Mouse (Mus musculus) granulocyte monocyte progenitor cell, adult 5-6 weeks (primary cell): ENCODE data around the gene Cntfr. TPM values are rescaled to one million over a fixed set of nuclear protein-coding genes. Genes with fewer than 3 reads are reported as not detected.

ENCODE experiments used
- ATAC-seq: replicated peaks from 2 replicates; pipeline ENCODE4 v1.8.0; 2016; ENCODE audit warnings: mild to moderate bottlenecking, moderate TSS enrichment, inconsistent platforms; ENCODE audit not compliant: poor library complexity, severe bottlenecking
- total RNA-seq, 2 experiments: library from RNA; stranded (forward) in 1 of 2; stranded (reverse) in 1 of 2; fragments of 200-712, 200-1000 nt in 1 of 2; fragments of >200 nt in 1 of 2; fragmentation: Nextera tagmentation in 1 of 2; gene quantifications; 2 replicates each; pipeline ENCODE4 v1.2.3; 2014 to 2017

The Cntfr gene
- total RNA-seq, 2 experiments from 2014 or later: not detected

DNA sequence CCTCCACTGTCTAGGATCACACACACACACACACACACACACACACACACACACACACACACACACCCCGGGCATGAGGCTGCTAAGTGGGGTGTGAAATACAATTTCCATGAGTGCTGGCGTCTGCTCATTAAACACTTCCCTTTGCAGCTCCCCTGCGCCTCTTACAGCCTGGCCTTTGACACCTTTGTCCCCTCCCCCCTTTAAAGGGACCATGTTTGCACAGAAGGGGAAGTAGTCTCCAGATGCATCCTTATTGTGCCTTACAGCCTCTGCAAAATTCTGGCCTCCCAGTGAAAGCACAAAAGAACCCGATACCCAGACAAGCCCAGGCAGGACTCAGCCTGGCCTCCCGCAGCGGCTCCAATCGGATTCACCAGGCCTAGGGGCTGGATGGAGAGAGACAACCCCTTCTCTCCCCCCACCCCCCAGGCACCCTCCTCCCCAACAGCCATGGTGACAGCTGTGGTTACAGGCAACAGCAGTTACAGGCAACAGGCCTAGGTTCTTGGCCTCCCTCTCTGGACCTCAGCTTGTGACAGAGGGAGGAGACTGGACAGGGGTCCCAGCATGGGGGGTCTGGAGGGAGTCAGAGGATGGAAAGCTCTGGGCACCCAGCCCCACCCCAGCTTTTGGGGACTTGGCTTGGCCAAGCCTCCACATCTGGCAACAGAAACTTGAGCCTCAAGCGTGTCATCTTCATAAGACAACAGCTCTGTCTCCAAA lies 68.5 kb downstream of the Cntfr start:
- peak; percentile 93 for ATAC-seq

GRCm38 (mm10) chr4:41622071-41622470 lies 74.8 kb downstream of the Cntfr start:
- ATAC-seq: no peak

DNA sequence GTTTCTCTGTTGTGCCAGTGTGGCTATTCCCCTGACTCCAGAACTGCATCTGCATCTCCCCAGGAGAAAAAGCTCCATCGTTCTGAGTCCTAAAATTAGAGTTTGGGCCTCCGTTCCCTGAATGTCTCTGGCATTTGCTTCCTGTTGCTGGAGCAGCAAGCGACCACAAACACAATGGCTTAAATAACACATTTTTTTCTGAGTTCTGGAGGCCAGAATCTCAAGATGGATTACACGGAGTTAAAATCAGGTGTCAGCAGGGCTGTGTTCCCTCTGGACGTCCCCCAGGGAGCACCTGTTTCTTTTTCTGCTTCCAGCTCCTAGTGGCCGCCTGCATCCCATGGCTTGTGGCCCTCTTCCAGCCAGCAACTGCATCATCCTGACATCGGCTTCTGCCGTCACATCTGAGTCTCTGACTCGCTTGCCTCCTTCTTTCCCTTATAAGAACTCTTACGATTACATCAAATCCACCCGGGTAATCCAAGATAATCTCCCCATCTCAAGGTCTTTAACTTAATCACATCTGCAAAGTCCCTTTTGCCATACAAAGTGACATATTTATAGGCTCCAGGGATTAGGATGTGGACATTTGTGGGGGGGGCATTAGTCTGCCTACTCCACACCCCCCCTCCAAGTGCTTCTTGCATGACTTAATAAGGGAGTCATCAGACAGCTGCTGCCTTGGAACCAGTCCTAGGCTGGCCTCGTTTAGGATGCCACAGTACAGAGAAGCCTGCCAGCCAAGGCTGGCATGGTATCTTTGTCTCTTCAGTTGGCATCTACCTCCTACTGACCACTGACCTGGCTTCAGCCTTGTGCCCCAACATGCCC lies 77.8 kb downstream of the Cntfr start:
- no peak for ATAC-seq

- ATAC-seq: no peak
Observed at GRCm38 (mm10) chr4:41615661-41616599, 81.0 kb downstream of the Cntfr start.

- ATAC-seq: peak; percentile 75
Observed at GRCm38 (mm10) chr4:41614156-41614555, 82.7 kb downstream of the Cntfr start.

DNA sequence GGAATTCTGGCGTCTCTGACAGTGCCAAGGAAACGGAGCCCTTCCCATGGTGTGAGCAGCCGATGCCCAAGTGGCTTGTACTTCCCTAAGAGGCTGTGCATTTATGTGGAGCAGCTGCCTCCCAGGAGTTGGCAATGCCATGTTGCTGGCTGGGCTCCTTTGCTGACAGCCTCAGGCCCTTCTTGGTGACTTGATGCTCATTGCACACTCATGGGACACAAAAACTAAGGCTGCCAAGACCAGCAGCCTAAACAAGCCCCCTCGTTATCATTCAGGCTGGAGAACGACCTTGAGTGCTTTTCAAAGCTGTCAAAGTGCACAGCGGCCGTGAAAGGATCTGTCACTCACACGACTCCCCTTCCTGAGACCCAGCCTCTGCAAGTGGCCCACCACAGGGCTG lies 84.7 kb downstream of the Cntfr start:
- no peak for ATAC-seq

- ATAC-seq: no peak
Observed at GRCm38 (mm10) chr4:41610594-41610980, 86.3 kb downstream of the Cntfr start.

GRCm38 (mm10) chr4:41609681-41610593 lies 87.0 kb downstream of the Cntfr start:
- no peak for ATAC-seq

Other genes starting within 250 kb of the Cntfr start
- 23.2 and 35.0 TPM in 2 replicates for gene Kif24, start 232.2 kb downstream of the Cntfr start, total RNA-seq (2014; fragmentation: Nextera tagmentation)
- gene Kif24, start 232.2 kb downstream of the Cntfr start, total RNA-seq (2017): 12.8 and 15.4 TPM in 2 replicates
- gene Nudt2, start 231.9 kb downstream of the Cntfr start, total RNA-seq (2014; fragmentation: Nextera tagmentation): 12.3 and 72.3 TPM in 2 replicates
- 15.1 and 26.5 TPM in 2 replicates for gene Nudt2, start 231.9 kb downstream of the Cntfr start, total RNA-seq (2017)
- gene AI464131, start 194.0 kb downstream of the Cntfr start, total RNA-seq (2014; fragmentation: Nextera tagmentation): not detected in 2 replicates
- not detected in 2 replicates for gene AI464131, start 194.0 kb downstream of the Cntfr start, total RNA-seq (2017)
- gene 1110017D15Rik, start 179.8 kb downstream of the Cntfr start, total RNA-seq (2014; fragmentation: Nextera tagmentation): 1.9 TPM in 1 of 2 replicates, not detected in the other
- not detected in 2 replicates for gene 1110017D15Rik, start 179.8 kb downstream of the Cntfr start, total RNA-seq (2017)
- gene Fam219a, start 127.6 kb downstream of the Cntfr start, total RNA-seq (2014; fragmentation: Nextera tagmentation): 2.6 and 3.2 TPM in 2 replicates
- 0.26 and 1.9 TPM in 2 replicates for gene Fam219a, start 127.6 kb downstream of the Cntfr start, total RNA-seq (2017)
- not detected in 2 replicates for gene Dnaic1, start 127.3 kb downstream of the Cntfr start, total RNA-seq (2014; fragmentation: Nextera tagmentation)
- gene Dnaic1, start 127.3 kb downstream of the Cntfr start, total RNA-seq (2017): not detected in 2 replicates
- not detected in 2 replicates for gene Enho, start 56.8 kb downstream of the Cntfr start, total RNA-seq (2014; fragmentation: Nextera tagmentation)
- gene Enho, start 56.8 kb downstream of the Cntfr start, total RNA-seq (2017): not detected in 2 replicates
- gene Il11ra1, start 2.9 kb upstream of the Cntfr start, total RNA-seq (2014; fragmentation: Nextera tagmentation): 66.9 and 71.4 TPM in 2 replicates
- gene Il11ra1, start 2.9 kb upstream of the Cntfr start, total RNA-seq (2017): 102 and 103 TPM in 2 replicates
- gene Rpp25l, start 16.4 kb upstream of the Cntfr start, total RNA-seq (2014; fragmentation: Nextera tagmentation): 23.0 and 45.3 TPM in 2 replicates
- 15.0 and 20.1 TPM in 2 replicates for gene Rpp25l, start 16.4 kb upstream of the Cntfr start, total RNA-seq (2017)
- gene Dctn3, start 26.1 kb upstream of the Cntfr start, total RNA-seq (2014; fragmentation: Nextera tagmentation): 56.6 and 61.4 TPM in 2 replicates
- 45.6 and 72.8 TPM in 2 replicates for gene Dctn3, start 26.1 kb upstream of the Cntfr start, total RNA-seq (2017)
- not detected in 2 replicates for gene Arid3c, start 34.1 kb upstream of the Cntfr start, total RNA-seq (2014; fragmentation: Nextera tagmentation)
- not detected in 2 replicates for gene Arid3c, start 34.1 kb upstream of the Cntfr start, total RNA-seq (2017)
- gene Galt, start 58.1 kb upstream of the Cntfr start, total RNA-seq (2014; fragmentation: Nextera tagmentation): 26.7 and 27.2 TPM in 2 replicates
- gene Galt, start 58.1 kb upstream of the Cntfr start, total RNA-seq (2017): 33.0 and 39.2 TPM in 2 replicates
- gene Sigmar1, start 59.1 kb upstream of the Cntfr start, total RNA-seq (2014; fragmentation: Nextera tagmentation): 46.7 and 68.6 TPM in 2 replicates
- gene Sigmar1, start 59.1 kb upstream of the Cntfr start, total RNA-seq (2017): 32.9 and 59.9 TPM in 2 replicates
- 25.1 and 25.6 TPM in 2 replicates for gene Ccl27a, start 77.2 kb upstream of the Cntfr start, total RNA-seq (2014; fragmentation: Nextera tagmentation)
- gene Ccl27a, start 77.2 kb upstream of the Cntfr start, total RNA-seq (2017): 5.4 and 10.3 TPM in 2 replicates
- not detected in 2 replicates for gene Gm21541, start 206.5 kb upstream of the Cntfr start, total RNA-seq (2014; fragmentation: Nextera tagmentation)
- gene Gm21541, start 206.5 kb upstream of the Cntfr start, total RNA-seq (2017): not detected in 2 replicates
- gene Gm20878, start 244.5 kb upstream of the Cntfr start, total RNA-seq (2014; fragmentation: Nextera tagmentation): 1.8 TPM in 1 of 2 replicates, not detected in the other
- gene Gm20878, start 244.5 kb upstream of the Cntfr start, total RNA-seq (2017): 0.21 and 0.82 TPM in 2 replicates